In the genomic region with DNA sequence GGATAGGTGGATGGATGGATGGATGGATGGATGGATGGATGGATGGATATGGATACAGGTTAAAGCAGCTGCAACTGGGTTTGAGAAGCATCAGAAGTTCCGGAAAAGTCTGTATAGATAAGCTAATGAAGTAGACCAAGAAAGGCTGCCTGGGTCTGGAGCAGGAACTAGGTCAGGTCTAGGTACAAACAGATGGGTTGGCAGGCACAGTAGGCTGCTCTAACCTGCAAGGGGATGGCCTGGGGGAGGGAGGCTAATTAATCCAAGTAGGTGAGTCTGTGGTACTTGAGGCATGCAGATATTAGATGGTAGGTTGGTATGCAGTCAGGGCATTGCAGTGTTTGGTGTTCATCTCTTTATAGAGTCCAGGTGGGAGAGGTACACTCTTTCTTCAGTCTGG, we compare ENCODE assay signal across 9 mouse cellular contexts.
DNase-seq lines count a peak whose midpoint lies in the region; ATAC-seq and TF ChIP-seq lines count a peak whose summit lies in the region.
"Had no signal": no experiment of that assay in that cellular context is flagged by ENCODE, and none has a peak within 500 bp of the region (broad histone marks: within the 10 kb centered on the region; RNA-seq: fewer than 3 reads in every experiment).

No protein-coding gene starts in this region.

- H3K36me3 ChIP-seq in forebrain, embryonic 13.5 days (ENCODE audit: poor library complexity, severe bottlenecking), result no peaks in the 10 kb centered on the region
- H3K36me3 ChIP-seq in limb, embryonic 11.5 days (ENCODE audit: control insufficient read depth, insufficient read depth, low read length), result no peaks in the 10 kb centered on the region
- no peaks in the 10 kb centered on the region for H3K36me3 ChIP-seq in thymus, adult 2 months (ENCODE audit: control insufficient read depth, insufficient read depth, low read length)
- H3K36me3 ChIP-seq: limb, embryonic 15.5 days had no signal

- no peak overlapping the region for H3K27ac ChIP-seq in forebrain, embryonic 13.5 days
- peak overlapping the region; percentile 52; the same call in 1 of the 2 replicates for H3K27ac ChIP-seq in limb, embryonic 11.5 days (replicated peaks; ENCODE audit: low read depth, low read length)
- no peak overlapping the region for H3K27ac ChIP-seq in thymus, adult 2 months (ENCODE audit: control insufficient read depth, insufficient read depth, low read length)

- peaks cover 33% of the 10 kb centered on the region for H3K4me1 ChIP-seq in forebrain, embryonic 13.5 days
- H3K4me1 ChIP-seq in limb, embryonic 11.5 days (ENCODE audit: control insufficient read depth, insufficient read depth, low read length), result peaks cover 59% of the 10 kb centered on the region
- H3K4me1 ChIP-seq in thymus, adult 2 months (replicated peaks; ENCODE audit: control insufficient read depth, insufficient read depth, low read length), result no peaks in the 10 kb centered on the region

- H3K9me3 ChIP-seq in forebrain, embryonic 13.5 days (replicated peaks), result no peaks in the 10 kb centered on the region
- H3K9me3 ChIP-seq in limb, embryonic 11.5 days (ENCODE audit: control insufficient read depth, low read length), result no peaks in the 10 kb centered on the region
- H3K9me3 ChIP-seq: limb, embryonic 15.5 days had no signal

- no peak overlapping the region for H3K4me3 ChIP-seq in forebrain, embryonic 13.5 days
- no peak overlapping the region for H3K4me3 ChIP-seq in limb, embryonic 11.5 days (ENCODE audit: low read depth, low read length)
- no peak overlapping the region for H3K4me3 ChIP-seq in thymus, adult 2 months (ENCODE audit: control insufficient read depth, insufficient read depth, low read length)

- no peak for TF ChIP-seq POLR2A in thymus, adult 2 months (IDR thresholded peaks at IDR 0.05; ENCODE audit: control insufficient read depth, extremely low read depth, insufficient read depth, low read length, poor library complexity)

- DNase-seq in cerebellum, adult 11 months, result peak; percentile 61
- DNase-seq in cerebellum, adult 8-10 months, result peak; percentile 63
- DNase-seq in limb, embryonic 11.5 days (ENCODE audit: low spot score), result no peak
- DNase-seq in gastrocnemius, postnatal 36 days, result no peak
- no peak for DNase-seq in ovary, postnatal 14 days (ENCODE audit: low spot score)
- DNase-seq in lung, adult 18-20 months, result no peak
- no peak for DNase-seq in thymus, adult 2 months

- no peak for ATAC-seq in forebrain, embryonic 13.5 days
- no peak for ATAC-seq in limb, embryonic 11.5 days (ENCODE audit: insufficient number of reproducible peaks, low FRiP score, low TSS enrichment, low read depth)

- H3K27me3 ChIP-seq in forebrain, embryonic 13.5 days, result no peaks in the 10 kb centered on the region
- H3K27me3 ChIP-seq in limb, embryonic 11.5 days (ENCODE audit: control insufficient read depth, insufficient read depth, low read length), result no peaks in the 10 kb centered on the region
- H3K27me3 ChIP-seq in thymus, adult 2 months (ENCODE audit: control insufficient read depth, insufficient read depth, low read length), result no peaks in the 10 kb centered on the region
- H3K27me3 ChIP-seq: limb, embryonic 15.5 days had no signal

- no peak overlapping the region for H3K9ac ChIP-seq in forebrain, embryonic 13.5 days
- H3K9ac ChIP-seq in limb, embryonic 11.5 days (ENCODE audit: low read length), result no peak overlapping the region
- H3K9ac ChIP-seq: limb, embryonic 15.5 days had no signal

- peak overlapping the region; percentile 33; the same call in 1 of the 2 replicates for H3K4me2 ChIP-seq in forebrain, embryonic 13.5 days
- H3K4me2 ChIP-seq in limb, embryonic 11.5 days (ENCODE audit: low read depth, severe bottlenecking), result no peak overlapping the region

- intact Hi-C loops in gastrocnemius, postnatal 36 days (cut with DNase I), result no loop called here

- TF ChIP-seq CTCF in thymus, adult 2 months (IDR thresholded peaks at IDR 0.05; ENCODE audit: borderline replicate concordance, control insufficient read depth, extremely low read depth, insufficient read depth, low read length, poor library complexity), result no peak

- WGBS in forebrain, embryonic 13.5 days, result 100% methylated on average over 1 of the region's 1 CpGs
- WGBS in limb, embryonic 11.5 days, result 95% methylated on average over 1 of the region's 1 CpGs
- WGBS in thymus, adult 2 months, result 100% methylated on average over 1 of the region's 1 CpGs

Comparison
In these comparisons a context has a peak if more than half of its experiments do, and no peak if none do; other contexts are left out.
1. DNase-seq: peak in cerebellum, adult 11 months (single experiment) and cerebellum, adult 8-10 months (single experiment); none in limb, embryonic 11.5 days (single experiment), gastrocnemius, postnatal 36 days (0 of 2), ovary, postnatal 14 days (single experiment), lung, adult 18-20 months (0 of 2) and thymus, adult 2 months (single experiment).